In genomic region chr17:47297965-47298364, GRCm38 (mm10) we compare ENCODE assay signal across 10 mouse cellular contexts.
A peak's percentile ranks its signal among the peaks of the same experiment; 100 is the strongest.
DNase-seq lines count a peak whose midpoint lies in the region; ATAC-seq lines count a peak whose summit lies in the region.
"Had no signal": no experiment of that assay in that cellular context is flagged by ENCODE, and none has a peak within 500 bp of the region (broad histone marks: within the 10 kb centered on the region; RNA-seq: fewer than 3 reads in every experiment).

No protein-coding gene starts in this region.

- H3K27me3 ChIP-seq in limb, embryonic 10.5 days (ENCODE audit: low read depth, poor library complexity, severe bottlenecking), result no peaks in the 10 kb centered on the region
- no peaks in the 10 kb centered on the region for H3K27me3 ChIP-seq in forebrain, embryonic 12.5 days

- H3K4me2 ChIP-seq in forebrain, embryonic 12.5 days, result no peak overlapping the region
- H3K4me2 ChIP-seq: hindbrain, embryonic 14.5 days had no signal

- no peak overlapping the region for H3K9ac ChIP-seq in forebrain, embryonic 12.5 days
- H3K9ac ChIP-seq: hindbrain, embryonic 14.5 days had no signal

- DNase-seq in cerebellum, postnatal 14 days, result peak; percentile 21 to 66
- DNase-seq in cerebellum, adult 8-10 months, result no peak
- peak; percentile 39 to 49 for DNase-seq in layer of hippocampus, postnatal 10 days (ENCODE audit: low spot score in 2 of 2)
- no peak for DNase-seq in layer of hippocampus, postnatal 36 days
- peak; percentile 80 for DNase-seq in right cerebral cortex, postnatal 14 days
- DNase-seq in right cerebral cortex, adult 18-20 months, result no peak
- no peak for DNase-seq in limb, embryonic 10.5 days (ENCODE audit: low spot score)
- DNase-seq: cerebellum, adult 2 months had no signal

- no peaks in the 10 kb centered on the region for H3K9me3 ChIP-seq in limb, embryonic 10.5 days (replicated peaks)
- no peaks in the 10 kb centered on the region for H3K9me3 ChIP-seq in forebrain, embryonic 12.5 days

- H3K4me1 ChIP-seq in limb, embryonic 10.5 days, result peaks cover 28% of the 10 kb centered on the region
- H3K4me1 ChIP-seq in forebrain, embryonic 12.5 days, result peaks cover 34% of the 10 kb centered on the region

- H3K4me3 ChIP-seq in limb, embryonic 10.5 days, result no peak overlapping the region
- no peak overlapping the region for H3K4me3 ChIP-seq in forebrain, embryonic 12.5 days (replicated peaks)

- H3K27ac ChIP-seq in limb, embryonic 10.5 days, result no peak overlapping the region
- no peak overlapping the region for H3K27ac ChIP-seq in forebrain, embryonic 12.5 days
- H3K27ac ChIP-seq: hindbrain, embryonic 14.5 days had no signal

- 89% methylated on average over 8 of the region's 8 CpGs for WGBS in limb, embryonic 10.5 days
- 92% methylated on average over 8 of the region's 8 CpGs for WGBS in forebrain, embryonic 12.5 days

- no peak for ATAC-seq in forebrain, embryonic 12.5 days (ENCODE audit: low FRiP score)

- H3K36me3 ChIP-seq in limb, embryonic 10.5 days, result no peaks in the 10 kb centered on the region
- H3K36me3 ChIP-seq in forebrain, embryonic 12.5 days (replicated peaks), result no peaks in the 10 kb centered on the region

Comparison
In these comparisons a context has a peak if more than half of its experiments do, and no peak if none do; other contexts are left out.
1. DNase-seq: peak in cerebellum, postnatal 14 days (2 of 2), layer of hippocampus, postnatal 10 days (2 of 2) and right cerebral cortex, postnatal 14 days (single experiment); none in cerebellum, adult 8-10 months (single experiment), layer of hippocampus, postnatal 36 days (0 of 2), right cerebral cortex, adult 18-20 months (single experiment) and limb, embryonic 10.5 days (single experiment).